Mouse (Mus musculus) thymus, adult 2 months (tissue): ENCODE results near the gene Ppara.

ENCODE experiments used
- CTCF ChIP-seq: fragments of 200-500 bp; IDR thresholded peaks from 2 replicates; pipeline ENCODE4 v1.5.1; 2012; ENCODE audit warnings: mild to moderate bottlenecking, control low read depth, low read length, moderate library complexity, borderline replicate concordance; ENCODE audit not compliant: control insufficient read depth, poor library complexity, insufficient read depth; ENCODE audit errors: extremely low read depth
- POLR2A ChIP-seq: fragments of 200-500 bp; IDR thresholded peaks from 2 replicates; pipeline ENCODE4 v1.6.1; 2012; ENCODE audit warnings: mild to moderate bottlenecking, low read length, control low read depth, moderate library complexity; ENCODE audit not compliant: control insufficient read depth, poor library complexity, insufficient read depth; ENCODE audit errors: extremely low read depth

- TF ChIP-seq CTCF = no peak
- TF ChIP-seq POLR2A = no peak
Observed at GRCm38 (mm10) chr15:85784341-85784740, 49.6 kb downstream of the Ppara start.
